Mouse (Mus musculus) bone marrow, adult 2 months (tissue): Measurements from ENCODE around the gene Capn15. TPM values are rescaled to one million over a fixed set of nuclear protein-coding genes. Genes with fewer than 3 reads are reported as not detected.

ENCODE experiments used
- H3K27ac ChIP-seq: fragments of 200-500 bp; 2 replicates; pipeline ENCODE4 v1.5.1; 2012; ENCODE audit warnings: low read depth, mild to moderate bottlenecking, control low read depth, inconsistent platforms, low read length; ENCODE audit not compliant: control insufficient read depth, poor library complexity, insufficient read depth
- H3K4me1 ChIP-seq: fragments of 200-500 bp; 2 replicates; pipeline ENCODE4 v1.6.1; 2011; ENCODE audit warnings: low read length; ENCODE audit not compliant: control insufficient read depth, insufficient read depth
- H3K4me3 ChIP-seq: fragments of 200-500 bp; replicated peaks from 2 replicates; pipeline ENCODE3; 2011; ENCODE audit warnings: mild to moderate bottlenecking, low read depth, low read length, control low read depth; ENCODE audit not compliant: control insufficient read depth
- CTCF ChIP-seq: fragments of 200-500 bp; IDR thresholded peaks from 2 replicates; pipeline ENCODE4 v1.5.1; 2011; ENCODE audit warnings: low read length, control low read depth; ENCODE audit not compliant: control insufficient read depth, insufficient read depth
- POLR2A ChIP-seq: fragments of 200-500 bp; IDR thresholded peaks from 2 replicates; pipeline ENCODE4 v1.6.1; 2011; ENCODE audit warnings: low read depth, mild to moderate bottlenecking, control low read depth, low read length, borderline replicate concordance; ENCODE audit not compliant: control insufficient read depth
- WGBS: fragments of 180-500 bp; shearing (Covaris S2); methylation state at CpG from one replicate; pipeline ENCODE4 v1.1.7; 2018; 5-methylcytosine and 5-hydroxymethylcytosine counted together
- polyA plus RNA-seq: library from polyadenylated mRNA; stranded (reverse); fragments of >200 nt; gene quantifications from 2 replicates; pipeline ENCODE4 v1.2.4, GENCODE M21; 2011; ENCODE audit warnings: low replicate concordance; ENCODE audit not compliant: missing spikeins, insufficient read depth, insufficient read length

The Capn15 gene
- polyA plus RNA-seq, 1 experiment: 18.2 TPM

DNA sequence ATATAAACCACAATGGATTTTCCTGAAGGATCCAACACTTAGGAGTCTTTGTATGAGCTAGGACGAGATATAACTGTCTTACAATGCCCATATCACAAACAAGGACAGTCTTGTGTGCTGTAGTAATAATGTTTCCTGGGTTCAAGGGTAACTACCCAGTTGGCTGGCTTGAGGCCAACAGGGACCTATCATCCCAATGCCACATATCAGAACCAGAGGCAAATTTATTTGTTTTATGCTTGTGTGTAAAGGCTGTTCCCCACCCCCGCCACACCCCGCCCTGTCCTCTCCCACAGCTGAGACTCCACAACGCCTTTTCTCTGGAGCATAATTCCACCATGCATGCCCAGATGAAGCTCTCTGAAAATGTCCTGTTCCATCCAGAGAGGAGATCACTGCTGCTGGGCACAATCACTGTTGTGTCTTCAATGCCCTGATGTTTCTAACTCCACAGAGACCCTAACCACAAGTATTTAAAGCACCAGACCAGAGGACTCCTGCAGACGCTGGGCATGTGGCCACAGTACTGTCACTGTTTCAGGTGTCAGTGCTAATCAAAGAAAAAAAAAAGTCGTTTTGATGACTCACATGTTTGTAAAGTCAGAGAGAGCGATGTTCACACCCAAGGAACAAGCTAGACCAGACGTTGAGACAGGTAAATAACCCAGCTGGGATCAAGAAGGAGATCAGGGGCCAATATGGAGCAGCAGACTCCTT, 68.5 kb downstream of the Capn15 start:
- H3K27ac ChIP-seq: no peak overlapping the region
- no peak for TF ChIP-seq CTCF
- no peak for TF ChIP-seq POLR2A
- no peak overlapping the region for H3K4me3 ChIP-seq
- H3K4me1 ChIP-seq: peaks cover 4% of the 10 kb centered on the region; the same call in 1 of the 2 replicates
- 73% methylated on average over 8 of the region's 8 CpGs for WGBS

DNA sequence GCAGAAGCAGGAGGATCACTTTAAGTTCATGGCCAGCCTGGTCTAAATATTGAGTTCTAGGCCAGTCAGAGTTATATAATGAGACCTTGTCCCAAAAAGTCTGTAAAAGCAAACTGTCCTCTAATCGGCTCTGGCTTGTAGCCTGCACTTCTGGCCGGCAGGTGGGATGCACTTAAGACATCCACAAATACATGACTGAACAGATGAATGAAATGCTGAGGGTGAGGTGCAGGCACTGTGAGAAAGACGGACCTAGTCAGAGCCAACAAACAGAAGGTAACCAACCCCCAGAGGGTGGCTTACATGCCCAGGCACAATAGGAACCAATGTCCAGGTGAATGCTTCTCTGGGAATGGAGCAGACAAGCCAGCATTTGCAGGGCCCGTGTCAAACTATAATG, 71.3 kb downstream of the Capn15 start:
- H3K4me1 ChIP-seq: peaks cover 4% of the 10 kb centered on the region; the same call in 1 of the 2 replicates

DNA sequence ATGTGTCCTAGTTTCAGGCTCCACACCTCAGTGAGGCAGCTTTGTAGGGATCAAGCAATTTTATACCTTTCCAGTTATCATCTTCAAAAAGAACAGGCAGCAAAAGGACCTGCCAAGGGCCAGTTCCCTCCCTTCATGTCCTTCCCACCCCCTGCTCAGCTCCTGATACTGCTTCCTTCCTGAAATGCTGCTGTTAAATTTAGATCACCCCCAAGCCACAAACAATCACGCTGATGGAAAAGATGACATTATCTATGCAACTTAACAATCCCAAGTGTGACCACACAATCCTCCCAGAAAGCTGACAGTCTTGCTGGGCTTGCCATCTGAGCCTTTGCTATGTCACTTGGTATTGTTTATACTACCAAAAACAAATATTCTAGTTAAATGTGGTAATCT, 71.7 kb downstream of the Capn15 start:
- Histone ChIP-seq H3K4me3 (no peak overlapping the region), H3K4me1 (peaks cover 4% of the 10 kb centered on the region; the same call in 1 of the 2 replicates), H3K27ac (no peak overlapping the region)
- 0% methylated on average over 1 of the region's 1 CpGs for WGBS
- no peak for TF ChIP-seq POLR2A
- no peak for TF ChIP-seq CTCF

More for the DNA sequence above, 71.3 kb downstream of the Capn15 start:
- TF ChIP-seq POLR2A (no peak), CTCF (no peak)
- Histone ChIP-seq H3K27ac (no peak overlapping the region), H3K4me3 (no peak overlapping the region)
- WGBS: 62% methylated on average over 4 of the region's 4 CpGs

DNA sequence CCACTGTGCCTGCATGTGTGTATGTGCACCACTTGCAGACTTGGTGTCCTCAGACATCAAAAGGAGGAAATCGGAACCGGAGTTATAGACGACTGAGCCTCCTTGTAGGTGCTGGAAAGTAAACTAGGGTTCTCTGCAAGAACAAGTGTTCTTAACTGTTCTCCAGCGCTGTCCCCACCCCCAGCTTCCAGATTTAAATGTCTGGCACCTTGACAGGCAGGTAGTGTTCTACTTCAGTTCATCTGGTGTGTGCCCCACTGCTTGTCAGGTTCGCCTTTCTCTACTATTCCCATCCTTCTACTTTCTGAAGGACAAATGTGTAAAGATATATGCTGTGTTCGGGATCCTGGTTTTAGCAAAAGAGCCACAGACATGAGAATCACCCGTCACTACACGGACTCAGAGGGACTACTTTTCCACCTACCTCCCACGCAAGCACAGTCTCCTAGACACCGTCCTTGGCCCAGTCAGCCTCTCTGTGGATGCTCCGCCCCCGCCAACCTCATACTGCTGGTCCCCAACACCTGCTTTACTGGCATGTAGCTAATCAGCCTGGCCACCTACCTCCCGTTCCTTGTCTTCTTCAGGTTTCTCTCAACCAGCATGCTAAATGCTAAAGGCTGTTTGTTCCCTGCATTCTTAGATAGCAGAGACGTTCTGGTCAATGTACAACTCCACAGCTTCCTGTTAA, 72.3 kb downstream of the Capn15 start:
- WGBS: 68% methylated on average over 14 of the region's 14 CpGs
- TF ChIP-seq CTCF (no peak), POLR2A (no peak)
- peaks cover 4% of the 10 kb centered on the region; the same call in 1 of the 2 replicates for H3K4me1 ChIP-seq
- H3K27ac ChIP-seq: no peak overlapping the region
- H3K4me3 ChIP-seq: no peak overlapping the region

DNA sequence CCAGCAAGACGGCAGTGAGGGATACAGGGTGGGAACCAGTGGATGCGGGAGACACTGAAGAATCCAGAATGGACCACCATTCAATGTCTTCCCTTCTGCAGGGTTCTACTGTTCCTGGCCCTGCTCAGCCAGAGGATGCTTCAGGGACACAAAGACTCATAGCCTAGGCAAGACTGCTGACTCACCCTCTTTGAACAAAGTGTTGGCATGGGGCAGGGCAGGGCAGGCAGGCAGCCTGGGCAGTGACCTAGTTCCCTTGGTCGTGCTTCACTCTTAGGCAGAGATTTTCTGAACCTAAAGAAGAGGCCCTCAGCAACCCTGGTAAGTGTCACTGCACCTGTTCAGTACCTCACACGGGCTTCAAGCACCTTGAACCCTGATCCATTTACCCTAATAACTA, 73.8 kb downstream of the Capn15 start:
- H3K4me1 ChIP-seq: peaks cover 2% of the 10 kb centered on the region; the same call in 1 of the 2 replicates
- 71% methylated on average over 4 of the region's 4 CpGs for WGBS
- TF ChIP-seq POLR2A: no peak
- no peak for TF ChIP-seq CTCF
- no peak overlapping the region for H3K27ac ChIP-seq
- no peak overlapping the region for H3K4me3 ChIP-seq

Other genes with a start within 250 kb of the Capn15 start
- not detected in 2 replicates for gene Mslnl, start 249.8 kb downstream of the Capn15 start, polyA plus RNA-seq
- 1.7 TPM in 1 of 2 replicates, not detected in the other for gene Msln, start 231.4 kb downstream of the Capn15 start, polyA plus RNA-seq
- 11.8 and 17.0 TPM in 2 replicates for gene Narfl, start 212.0 kb downstream of the Capn15 start, polyA plus RNA-seq
- gene Haghl, start 200.1 kb downstream of the Capn15 start, polyA plus RNA-seq: 26.2 and 45.8 TPM in 2 replicates
- not detected in 2 replicates for gene Ccdc78, start 199.2 kb downstream of the Capn15 start, polyA plus RNA-seq
- 33.4 and 149 TPM in 2 replicates for gene Fam173a, start 192.9 kb downstream of the Capn15 start, polyA plus RNA-seq
- 4.6 TPM in 1 of 2 replicates, not detected in the other for gene AC134908.4, start 190.1 kb downstream of the Capn15 start, polyA plus RNA-seq
- 38.6 and 74.8 TPM in 2 replicates for gene Metrn, start 188.7 kb downstream of the Capn15 start, polyA plus RNA-seq
- gene Fbxl16, start 176.7 kb downstream of the Capn15 start, polyA plus RNA-seq: not detected in 2 replicates
- gene Wdr24, start 162.2 kb downstream of the Capn15 start, polyA plus RNA-seq: 6.8 and 17.0 TPM in 2 replicates
- 8.8 and 13.4 TPM in 2 replicates for gene Jmjd8, start 156.9 kb downstream of the Capn15 start, polyA plus RNA-seq
- 125 and 140 TPM in 2 replicates for gene Stub1, start 152.4 kb downstream of the Capn15 start, polyA plus RNA-seq
- gene Rhbdl1, start 148.5 kb downstream of the Capn15 start, polyA plus RNA-seq: 3.2 and 10.7 TPM in 2 replicates
- 6.7 TPM in 1 of 2 replicates, not detected in the other for gene Gm20683, start 144.0 kb downstream of the Capn15 start, polyA plus RNA-seq
- 33.5 and 50.5 TPM in 2 replicates for gene Rhot2, start 140.9 kb downstream of the Capn15 start, polyA plus RNA-seq
- 31.1 and 62.0 TPM in 2 replicates for gene Wdr90, start 124.3 kb downstream of the Capn15 start, polyA plus RNA-seq
- 6.8 and 12.7 TPM in 2 replicates for gene Mcrip2, start 117.0 kb downstream of the Capn15 start, polyA plus RNA-seq
- gene Mettl26, start 110.7 kb downstream of the Capn15 start, polyA plus RNA-seq: 25.6 and 30.0 TPM in 2 replicates
- 1.6 and 2.2 TPM in 2 replicates for gene Wfikkn1, start 104.9 kb downstream of the Capn15 start, polyA plus RNA-seq
- 5.0 and 6.9 TPM in 2 replicates for gene Rab40c, start 66.1 kb downstream of the Capn15 start, polyA plus RNA-seq
- 241 and 296 TPM in 2 replicates for gene Pigq, start 40.9 kb downstream of the Capn15 start, polyA plus RNA-seq
- gene Nhlrc4, start 40.8 kb downstream of the Capn15 start, polyA plus RNA-seq: 3.8 and 6.8 TPM in 2 replicates
- gene A930017K11Rik, start 33.2 kb downstream of the Capn15 start, polyA plus RNA-seq: not detected in 2 replicates
- gene Rab11fip3, start 83.8 kb upstream of the Capn15 start, polyA plus RNA-seq: 1.2 and 4.7 TPM in 2 replicates
- 3.5 and 5.6 TPM in 2 replicates for gene Decr2, start 104.5 kb upstream of the Capn15 start, polyA plus RNA-seq
- 9.0 and 20.4 TPM in 2 replicates for gene Nme4, start 109.8 kb upstream of the Capn15 start, polyA plus RNA-seq
- gene Tmem8, start 127.5 kb upstream of the Capn15 start, polyA plus RNA-seq: 24.1 and 27.3 TPM in 2 replicates
- 60.2 and 70.6 TPM in 2 replicates for gene Mrpl28, start 137.7 kb upstream of the Capn15 start, polyA plus RNA-seq
- 21.7 and 23.1 TPM in 2 replicates for gene Axin1, start 152.9 kb upstream of the Capn15 start, polyA plus RNA-seq
- 10.9 and 23.9 TPM in 2 replicates for gene Pdia2, start 213.3 kb upstream of the Capn15 start, polyA plus RNA-seq
- gene Rgs11, start 217.2 kb upstream of the Capn15 start, polyA plus RNA-seq: 1.2 TPM in 1 of 2 replicates, not detected in the other
- 4.0 TPM in 1 of 2 replicates, not detected in the other for gene Arhgdig, start 222.0 kb upstream of the Capn15 start, polyA plus RNA-seq